Mouse (Mus musculus) myocyte (in vitro differentiated cells): ENCODE measurements at regions not wholly inside any gene's neighbourhood (a gene's known extent, or its start where the extent isn't known, plus 50 kb on each side); places are given as distances from the start of the nearest gene placed in this dataset.

ENCODE experiments used
- E2F4 ChIP-seq: IDR thresholded peaks from one replicate; pipeline ENCODE4 v1.6.1; 2011; ENCODE audit warnings: mild to moderate bottlenecking, control low read depth, moderate library complexity; ENCODE audit not compliant: insufficient read depth
- MAX ChIP-seq: IDR thresholded peaks from one replicate; pipeline ENCODE4 v1.6.1; 2011; ENCODE audit warnings: low read depth, mild to moderate bottlenecking, control low read depth
- MYOD1 ChIP-seq, 3 experiments: IDR thresholded peaks; one replicate each; pipeline ENCODE4 v1.6.1; 2011; ENCODE audit warnings: control low read depth in 2 of 3, low read depth in 2 of 3, mild to moderate bottlenecking in 2 of 3, moderate library complexity in 1 of 3; ENCODE audit not compliant: insufficient read length in 2 of 3, control insufficient read depth in 1 of 3
- POLR2A ChIP-seq: IDR thresholded peaks from one replicate; pipeline ENCODE4 v1.6.1; 2011; ENCODE audit warnings: low read depth, mild to moderate bottlenecking, control low read depth, moderate library complexity; ENCODE audit not compliant: insufficient read length
- TCF3 ChIP-seq: IDR thresholded peaks from one replicate; pipeline ENCODE4 v1.6.1; 2011; ENCODE audit warnings: low read depth, control low read depth; ENCODE audit not compliant: insufficient read length

DNA sequence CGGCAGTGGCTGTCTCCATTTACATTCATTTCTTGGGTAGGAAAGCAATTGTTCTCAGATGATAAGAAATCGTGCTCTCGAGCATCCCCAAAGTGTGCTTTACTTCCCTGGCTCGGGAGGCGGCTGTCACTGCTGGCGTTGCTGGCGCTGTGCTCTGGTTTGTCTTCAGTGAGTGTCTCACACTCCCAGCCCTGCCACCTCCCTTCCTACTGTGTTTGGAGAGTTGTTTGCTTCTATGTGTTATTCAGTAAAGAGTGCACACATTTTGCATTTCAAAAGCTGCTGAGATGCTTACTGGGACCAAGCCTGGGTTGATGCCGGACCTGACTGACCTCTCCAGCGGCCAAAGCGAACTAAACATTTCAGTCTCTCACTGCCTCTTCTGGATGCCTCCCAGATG is 129.3 kb upstream of the Npvf start:
- TF ChIP-seq POLR2A (no peak), MYOD1 (IDR thresholded peaks at IDR 0.05; ENCODE audit: control insufficient read depth in 1 of 3, insufficient read length in 2 of 3, low read depth in 2 of 3) (no peak), E2F4 (no peak), MAX (no peak), TCF3 (no peak)
